Mouse (Mus musculus) hindbrain, embryonic 12.5 days (tissue): Measurements from ENCODE around the gene Ifi27l2a. TPM values are rescaled to one million over a fixed set of nuclear protein-coding genes. Genes with fewer than 3 reads are reported as not detected.
"Not testable (repeated sequence)": the region's sequence is repeated elsewhere in the genome, so short reads cannot be mapped to it uniquely, and the experiment has no call there.

Experiments
- ATAC-seq: fragments of 200-750 bp; cut with Nextera tagmentation; 2 replicates; pipeline ENCODE4 v1.8.0; 2017; ENCODE audit warnings: moderate TSS enrichment; ENCODE audit not compliant: low FRiP score
- H3K27ac ChIP-seq: fragments of 300-500 bp; sonication (generic); 2 replicates; pipeline ENCODE4 v1.5.1; 2016; ENCODE audit warnings: mild to moderate bottlenecking
- H3K27me3 ChIP-seq: fragments of 300-500 bp; sonication (generic); 2 replicates; pipeline ENCODE4 v1.6.1; 2016; ENCODE audit warnings: mild to moderate bottlenecking
- H3K36me3 ChIP-seq: fragments of 300-500 bp; sonication (generic); 2 replicates; pipeline ENCODE4 v1.6.1; 2016; ENCODE audit warnings: mild to moderate bottlenecking
- H3K4me1 ChIP-seq: fragments of 300-500 bp; sonication (generic); 2 replicates; pipeline ENCODE4 v1.6.1; 2016
- H3K4me2 ChIP-seq: fragments of 300-500 bp; sonication (generic); replicated peaks from 2 replicates; pipeline ENCODE4 v1.6.1; 2016; ENCODE audit warnings: mild to moderate bottlenecking
- H3K4me3 ChIP-seq: fragments of 300-500 bp; sonication (generic); 2 replicates; pipeline ENCODE4 v1.5.1; 2016; ENCODE audit warnings: mild to moderate bottlenecking
- H3K9ac ChIP-seq: fragments of 300-500 bp; sonication (generic); 2 replicates; pipeline ENCODE4 v1.6.1; 2016; ENCODE audit warnings: mild to moderate bottlenecking, moderate library complexity
- H3K9me3 ChIP-seq: fragments of 300-500 bp; sonication (generic); replicated peaks from 2 replicates; pipeline ENCODE4 v1.6.1; 2016; ENCODE audit warnings: mild to moderate bottlenecking
- WGBS: fragments of 180-500 bp; shearing (Covaris S2); methylation state at CpG from one replicate; pipeline ENCODE4 v1.1.7; 2016; 5-methylcytosine and 5-hydroxymethylcytosine counted together
- polyA plus RNA-seq: library from polyadenylated mRNA; unstranded; fragments of >200 nt; fragmentation: Nextera tagmentation; extraction: Ambion mirVana; gene quantifications from 2 replicates; pipeline ENCODE4 v1.2.1, GENCODE M21; 2016

The Ifi27l2a gene
- polyA plus RNA-seq, 1 experiment from 2014 or later: 3.2 TPM

DNA sequence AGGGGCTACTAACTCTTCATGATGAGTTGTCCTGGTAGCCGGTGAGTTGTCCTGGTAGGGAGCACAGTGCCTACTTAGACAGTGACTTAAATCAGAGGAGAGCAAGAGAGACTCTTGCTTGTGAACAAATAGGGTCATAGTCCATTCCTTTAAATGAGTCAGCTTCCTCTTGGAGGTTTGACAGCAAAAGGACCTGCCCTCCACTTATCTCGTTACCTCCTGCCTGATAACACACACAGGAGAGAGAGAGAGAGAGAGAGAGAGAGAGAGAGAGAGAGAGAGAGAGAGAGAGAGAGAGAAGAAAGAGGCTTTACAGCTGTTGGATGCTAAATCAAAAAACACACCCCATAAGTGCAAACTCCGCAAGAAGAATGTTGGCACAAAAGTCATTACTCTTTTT lies 13.7 kb upstream of the Ifi27l2a start, which contains the start of gene Ifi27l2b:
TSS of gene Ifi27l2b (minus strand) at position 84 of the 400 bp plus-strand sequence.
- Histone ChIP-seq H3K9ac (no peak within 1 kb of the TSS), H3K27ac (no peak within 1 kb of the TSS), H3K36me3 (no peaks in the 10 kb centered on the region), H3K9me3 (no peaks in the 10 kb centered on the region), H3K27me3 (no peaks in the 10 kb centered on the region), H3K4me3 (no peak within 1 kb of the TSS), H3K4me1 (no peaks in the 10 kb centered on the region), H3K4me2 (no peak within 1 kb of the TSS)
- WGBS: 80% methylated on average over 3 of the region's 3 CpGs
- ATAC-seq: no peak

DNA sequence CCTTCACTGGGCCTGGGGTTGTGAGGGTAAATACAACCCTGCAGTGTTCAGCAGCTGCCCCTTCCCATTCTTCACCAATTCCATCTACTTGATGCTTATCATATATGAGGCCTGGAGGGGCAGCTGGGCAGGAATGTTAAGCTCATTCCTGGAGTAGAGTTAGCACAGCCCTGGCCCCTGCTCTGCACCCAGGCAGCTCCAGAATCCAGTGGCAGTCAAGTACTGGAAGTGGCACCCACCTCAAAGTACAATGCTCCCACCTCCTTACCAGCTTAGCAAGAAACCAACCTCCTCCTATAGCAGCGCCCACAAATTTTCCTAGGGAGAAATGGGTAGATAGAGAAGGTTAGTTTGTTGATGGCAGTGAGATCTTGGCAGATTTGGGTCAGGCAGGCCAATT lies 13.2 kb upstream of the Ifi27l2a start:
- ATAC-seq, H3K9me3 ChIP-seq, H3K4me3 ChIP-seq, H3K4me2 ChIP-seq, H3K27ac ChIP-seq, H3K4me1 ChIP-seq, H3K27me3 ChIP-seq, H3K9ac ChIP-seq, H3K36me3 ChIP-seq: not testable (repeated sequence)
- WGBS: no CpG with 5 or more reads among the region's 1 CpGs

DNA sequence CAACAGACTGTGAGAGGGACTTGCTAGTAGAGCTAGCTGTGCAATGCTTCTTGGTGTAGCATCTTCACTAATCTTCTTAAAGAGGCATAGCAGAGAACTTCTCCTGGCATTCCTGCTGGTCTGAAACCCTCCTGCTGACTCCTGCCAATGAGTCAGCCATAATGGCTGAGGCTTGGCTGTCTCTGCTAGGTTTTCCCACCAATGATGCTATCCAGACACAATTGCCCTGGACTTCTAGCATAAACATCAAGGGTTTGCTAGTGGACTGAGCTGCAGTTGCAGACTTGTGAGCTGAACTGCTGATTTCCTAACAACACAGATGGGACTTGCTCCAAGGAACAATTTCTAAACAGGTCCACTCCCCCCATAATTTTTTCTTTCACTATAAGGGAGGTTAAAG lies 9.9 kb upstream of the Ifi27l2a start:
- Histone ChIP-seq H3K27ac (no peak overlapping the region), H3K4me1 (no peaks in the 10 kb centered on the region), H3K4me2 (no peak overlapping the region), H3K36me3 (no peaks in the 10 kb centered on the region), H3K9ac (no peak overlapping the region), H3K27me3 (no peaks in the 10 kb centered on the region), H3K9me3 (no peaks in the 10 kb centered on the region), H3K4me3 (no peak overlapping the region)
- no peak for ATAC-seq

DNA sequence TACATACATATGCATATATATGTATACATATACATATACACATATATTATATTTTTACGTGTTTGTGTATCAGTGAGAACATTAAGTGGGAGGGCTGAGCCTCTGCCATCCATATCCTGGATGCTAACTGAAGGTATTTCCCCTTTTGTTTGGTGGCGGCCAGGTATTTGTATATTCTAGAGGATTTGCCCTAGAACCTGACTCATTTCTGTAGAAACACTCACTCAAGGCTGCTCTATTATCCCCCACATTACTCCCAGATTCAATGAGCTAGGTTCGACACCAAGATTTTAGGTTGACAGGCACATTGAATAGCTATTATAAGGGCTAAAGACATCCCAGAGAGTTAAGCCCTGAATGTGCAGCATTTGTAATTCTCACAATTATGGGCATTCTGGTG lies 1.6 kb upstream of the Ifi27l2a start:
- Histone ChIP-seq H3K36me3 (no peaks in the 10 kb centered on the region), H3K9ac (no peak overlapping the region)

DNA sequence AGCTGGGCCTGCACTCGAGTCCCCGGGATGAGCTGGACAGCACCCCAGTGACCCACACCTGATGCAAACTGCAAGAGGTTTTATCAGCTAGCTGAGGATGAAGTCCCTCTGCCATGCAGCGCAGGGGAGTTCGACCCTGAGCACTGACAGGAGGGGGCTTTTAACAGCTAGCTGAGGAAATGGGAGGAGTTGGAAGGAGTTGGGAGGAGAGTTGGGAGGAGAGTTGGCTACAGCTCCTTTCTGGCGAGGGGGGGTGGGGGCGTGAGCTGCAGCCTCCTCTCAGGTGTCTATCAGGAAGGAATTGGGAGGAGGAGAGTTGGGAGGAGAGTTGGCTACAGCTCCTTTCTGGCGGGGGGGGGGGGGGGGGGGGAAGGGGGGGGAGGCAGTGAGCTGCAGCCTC lies 781 bp upstream of the Ifi27l2a start:
- H3K4me2 ChIP-seq, H3K27me3 ChIP-seq, H3K27ac ChIP-seq, ATAC-seq, H3K4me1 ChIP-seq, H3K9me3 ChIP-seq, H3K4me3 ChIP-seq, H3K36me3 ChIP-seq, H3K9ac ChIP-seq: not testable (repeated sequence)
- WGBS: 51% methylated on average over 4 of the region's 7 CpGs

More for the DNA sequence above, 1.6 kb upstream of the Ifi27l2a start:
- Histone ChIP-seq H3K27me3 (no peaks in the 10 kb centered on the region), H3K27ac (no peak overlapping the region), H3K4me2 (no peak overlapping the region), H3K9me3 (no peaks in the 10 kb centered on the region), H3K4me3 (no peak overlapping the region), H3K4me1 (no peaks in the 10 kb centered on the region)
- WGBS: 84% methylated on average over 3 of the region's 3 CpGs
- no peak for ATAC-seq

DNA sequence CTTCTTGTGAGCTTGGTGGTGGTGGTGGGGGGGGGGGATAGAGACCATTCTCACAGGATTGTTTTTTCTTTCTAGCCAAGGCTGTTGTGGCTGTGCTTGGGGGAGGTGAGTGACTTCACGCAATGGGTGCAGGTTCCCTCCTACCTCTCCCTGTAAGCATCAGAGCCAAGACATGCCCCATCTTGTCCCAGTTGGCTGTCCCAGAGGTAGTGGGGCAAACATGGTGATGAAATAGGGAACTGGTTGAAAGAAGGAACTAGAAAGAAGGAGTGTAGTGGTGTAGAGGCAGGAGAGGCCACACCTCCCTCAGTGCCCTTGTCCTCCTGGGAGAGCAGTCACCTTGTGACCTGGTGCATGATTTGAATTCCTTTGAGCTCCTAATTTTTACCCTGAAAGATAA lies 5.9 kb downstream of the Ifi27l2a start:
- ATAC-seq: no peak
- no peaks in the 10 kb centered on the region for H3K9me3 ChIP-seq
- H3K4me2 ChIP-seq: no peak overlapping the region
- no peak overlapping the region for H3K27ac ChIP-seq
- 92% methylated on average over 1 of the region's 1 CpGs for WGBS
- no peaks in the 10 kb centered on the region for H3K36me3 ChIP-seq
- H3K4me3 ChIP-seq: no peak overlapping the region
- no peak overlapping the region for H3K9ac ChIP-seq
- H3K4me1 ChIP-seq: no peaks in the 10 kb centered on the region
- H3K27me3 ChIP-seq: no peaks in the 10 kb centered on the region

DNA sequence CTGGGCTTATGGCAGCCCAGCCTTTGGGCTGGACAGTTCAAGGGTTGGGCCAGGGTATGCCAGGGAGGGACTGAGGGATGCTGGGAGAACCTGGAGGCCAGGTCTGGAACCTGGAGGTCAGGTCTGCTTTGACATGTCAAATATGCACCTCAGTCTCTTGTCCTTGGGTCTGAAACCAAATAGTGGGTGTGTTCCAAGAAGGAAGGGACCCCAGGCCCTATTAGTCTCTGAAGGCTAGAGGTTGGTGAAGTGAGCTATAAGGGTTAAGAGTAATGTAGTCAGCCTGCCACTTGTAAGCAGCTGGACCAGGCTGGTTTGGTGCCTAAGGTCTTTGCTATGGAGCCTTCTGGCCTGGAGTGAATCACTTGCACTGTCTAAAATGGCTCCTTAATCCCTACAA lies 8.6 kb downstream of the Ifi27l2a start:
- Histone ChIP-seq H3K27me3 (no peaks in the 10 kb centered on the region), H3K36me3 (no peaks in the 10 kb centered on the region), H3K9me3 (no peaks in the 10 kb centered on the region), H3K4me1 (no peaks in the 10 kb centered on the region), H3K4me3 (no peak overlapping the region), H3K9ac (no peak overlapping the region), H3K27ac (no peak overlapping the region), H3K4me2 (no peak overlapping the region)
- ATAC-seq: no peak

DNA sequence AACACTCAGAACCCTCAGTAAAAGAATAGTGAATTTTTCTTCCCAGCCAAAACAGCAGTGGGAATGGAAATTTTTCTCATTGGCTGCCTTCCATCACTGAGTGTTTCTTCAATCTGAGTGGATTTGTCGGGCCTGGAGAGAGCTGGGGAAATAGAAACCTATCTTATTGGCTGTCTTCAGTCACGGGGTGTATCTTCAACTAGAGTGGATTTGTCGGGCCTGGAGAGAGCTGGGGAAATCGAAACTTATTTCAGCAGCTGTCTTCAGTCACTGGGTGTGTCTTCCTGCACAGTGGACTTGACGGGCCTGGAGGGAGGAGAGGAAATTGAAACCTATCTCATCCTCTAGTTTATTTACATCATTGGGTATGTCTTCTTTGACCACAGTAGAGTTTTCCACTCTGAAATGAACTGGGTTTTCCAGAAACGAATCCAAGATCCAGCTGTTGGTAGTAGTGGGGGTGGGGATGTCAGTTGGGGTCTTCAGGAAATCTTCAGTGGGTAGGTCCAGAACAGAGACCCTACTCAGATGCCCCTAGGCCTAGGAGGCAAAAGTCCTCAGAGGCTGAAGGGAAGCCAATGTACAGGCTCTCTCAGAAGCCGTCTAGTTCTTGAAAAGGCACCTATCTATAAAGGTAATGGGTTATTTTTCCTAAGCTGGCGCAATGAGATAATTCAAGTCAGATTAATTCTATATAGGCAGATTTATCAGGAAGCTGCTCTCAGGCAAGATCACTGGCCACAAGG lies 9.3 kb downstream of the Ifi27l2a start, which contains the start of gene Ifi27:
TSS of gene Ifi27 (plus strand) at position 226 of the 746 bp plus-strand sequence.
- Histone ChIP-seq H3K4me2 (no peak within 1 kb of the TSS), H3K9me3 (no peaks in the 10 kb centered on the region), H3K4me3 (no peak within 1 kb of the TSS), H3K27me3 (no peaks in the 10 kb centered on the region), H3K4me1 (no peaks in the 10 kb centered on the region), H3K27ac (no peak within 1 kb of the TSS), H3K36me3 (no peaks in the 10 kb centered on the region), H3K9ac (no peak within 1 kb of the TSS)
- no peak for ATAC-seq
- WGBS: 74% methylated on average over 8 of the region's 8 CpGs

DNA sequence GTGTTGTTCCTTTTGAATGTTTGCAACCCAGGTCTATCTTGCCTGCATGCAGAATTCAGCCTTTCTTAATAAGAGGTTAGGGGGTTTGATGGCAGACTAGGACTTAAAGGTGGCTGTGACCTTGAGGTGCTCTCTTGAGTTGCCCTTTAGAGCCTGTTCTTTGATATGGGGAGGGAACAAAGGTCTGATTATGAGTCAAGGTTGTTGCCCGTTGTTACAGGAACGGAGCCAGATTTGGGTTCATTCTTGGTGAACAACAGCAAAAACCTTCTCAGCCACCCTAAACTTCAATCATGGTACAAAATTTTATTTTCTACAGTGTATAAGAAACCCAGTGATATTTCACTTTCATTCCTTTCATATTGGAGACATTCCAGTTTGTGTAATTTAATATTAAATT lies 10.1 kb downstream of the Ifi27l2a start:
- 89% methylated on average over 2 of the region's 2 CpGs for WGBS
- no peaks in the 10 kb centered on the region for H3K27me3 ChIP-seq
- H3K4me2 ChIP-seq: no peak overlapping the region
- H3K27ac ChIP-seq: no peak overlapping the region
- no peaks in the 10 kb centered on the region for H3K36me3 ChIP-seq
- no peak for ATAC-seq
- H3K9ac ChIP-seq: no peak overlapping the region
- no peaks in the 10 kb centered on the region for H3K4me1 ChIP-seq
- no peak overlapping the region for H3K4me3 ChIP-seq
- no peaks in the 10 kb centered on the region for H3K9me3 ChIP-seq

DNA sequence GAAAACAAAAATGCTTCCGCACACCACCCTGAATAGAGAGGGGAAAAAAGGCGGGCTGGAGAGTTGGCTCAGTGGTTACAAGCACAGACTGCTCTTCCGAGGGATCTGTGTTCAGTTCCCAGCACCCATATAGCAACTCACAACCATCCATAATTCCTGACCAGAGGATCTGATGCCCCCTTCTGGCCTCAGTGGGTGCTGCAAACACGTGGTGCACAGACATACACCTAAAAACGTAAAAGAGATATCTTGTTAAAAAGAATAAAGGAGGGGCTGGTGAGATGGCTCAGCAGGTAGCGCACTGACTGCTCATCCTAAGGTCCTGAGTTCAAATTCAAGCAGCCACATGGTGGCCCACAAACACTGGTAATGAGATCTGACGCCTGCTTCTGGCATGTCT lies 16.8 kb downstream of the Ifi27l2a start:
- Histone ChIP-seq H3K9ac (no peak overlapping the region), H3K4me3 (no peak overlapping the region), H3K27ac (no peak overlapping the region), H3K9me3 (no peaks in the 10 kb centered on the region), H3K36me3 (peaks cover 13% of the 10 kb centered on the region), H3K4me2 (no peak overlapping the region), H3K27me3 (no peaks in the 10 kb centered on the region), H3K4me1 (peaks cover 22% of the 10 kb centered on the region)
- no peak for ATAC-seq
- 92% methylated on average over 7 of the region's 7 CpGs for WGBS

DNA sequence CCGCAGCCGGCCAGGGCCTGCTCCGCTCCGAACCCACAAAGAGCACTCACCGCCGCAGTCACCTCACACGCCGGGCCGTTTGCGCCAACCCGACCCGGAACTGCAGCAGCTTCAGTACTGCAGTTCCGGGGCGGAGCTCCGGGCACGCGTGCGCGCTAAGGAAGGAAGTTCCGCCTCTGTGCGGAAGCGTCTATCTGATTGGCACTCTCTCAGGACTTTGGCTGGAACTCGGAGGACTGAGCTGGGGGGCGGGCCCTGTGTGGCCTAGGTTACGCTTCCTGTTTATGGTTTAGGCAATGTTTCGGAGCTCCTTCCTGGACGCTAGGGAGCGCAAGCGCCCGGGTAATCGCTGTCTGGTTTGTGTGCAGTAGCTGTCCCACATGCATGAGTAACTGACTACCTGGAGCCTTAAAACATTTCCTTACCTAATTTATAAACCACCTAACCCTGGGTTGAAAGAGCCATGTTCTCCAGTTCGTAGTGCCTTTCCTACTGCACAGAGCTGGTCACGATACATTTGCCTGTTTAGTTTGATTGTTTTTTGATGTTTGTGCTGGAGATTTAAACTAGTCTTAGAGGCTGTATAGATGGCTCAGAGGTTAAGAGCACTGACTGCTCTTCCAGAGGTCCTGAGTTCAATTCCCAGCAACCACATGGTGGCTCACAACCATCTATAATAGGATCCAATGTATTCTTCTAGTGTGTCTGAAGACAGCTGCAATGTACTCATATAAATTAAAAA lies 17.6 kb downstream of the Ifi27l2a start, which contains the start of gene Ddx24:
TSS of gene Ddx24 (minus strand) at position 102 of the 742 bp plus-strand sequence.
- peaks cover 28% of the 10 kb centered on the region for H3K4me1 ChIP-seq
- WGBS: 2% methylated on average over 33 of the region's 33 CpGs
- H3K4me3 ChIP-seq: peak within 1 kb of the TSS; percentile 95
- H3K9me3 ChIP-seq: no peaks in the 10 kb centered on the region
- H3K36me3 ChIP-seq: peaks cover 13% of the 10 kb centered on the region
- H3K27ac ChIP-seq: no peak within 1 kb of the TSS
- peak within 1 kb of the TSS; percentile 78 for H3K4me2 ChIP-seq
- no peaks in the 10 kb centered on the region for H3K27me3 ChIP-seq
- ATAC-seq: peak; percentile 100
- H3K9ac ChIP-seq: peak within 1 kb of the TSS; percentile 88

DNA sequence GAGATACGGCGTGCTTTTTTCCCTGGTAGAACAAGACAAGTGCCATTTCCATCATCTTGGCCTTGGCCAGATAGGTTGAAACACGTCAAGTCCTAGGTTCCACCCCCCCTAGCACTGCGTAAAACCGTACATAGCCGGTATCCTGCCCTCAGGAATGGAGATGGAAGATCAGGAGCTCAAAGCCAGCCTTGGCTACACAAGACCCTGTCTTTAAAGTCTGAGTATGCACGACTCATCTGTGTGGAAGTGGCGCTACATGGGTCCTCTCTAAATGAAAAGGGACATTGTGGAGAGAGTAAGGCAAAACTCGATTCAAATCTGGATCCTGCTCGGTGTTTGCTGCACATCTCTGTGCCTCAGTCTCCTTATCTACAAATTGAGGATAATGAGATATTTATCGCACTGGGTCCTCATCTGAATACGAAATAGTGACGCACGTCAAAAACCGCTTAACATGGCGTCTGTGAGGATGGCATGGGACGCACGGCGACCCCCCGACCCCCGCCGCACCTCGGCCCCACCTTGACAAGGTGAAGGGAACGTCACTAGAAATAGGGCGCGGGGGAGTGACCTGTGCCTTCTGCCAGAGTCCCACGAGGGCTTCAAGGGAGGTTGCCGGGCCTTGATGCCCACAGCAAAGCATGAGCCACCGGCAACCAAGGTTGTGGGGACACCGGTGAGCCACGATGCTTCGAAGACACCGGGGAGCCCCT lies 18.3 kb downstream of the Ifi27l2a start:
- Histone ChIP-seq H3K9me3 (no peaks in the 10 kb centered on the region), H3K9ac (peak overlapping the region; percentile 88), H3K36me3 (peaks cover 13% of the 10 kb centered on the region), H3K4me3 (peak overlapping the region; percentile 95), H3K27me3 (no peaks in the 10 kb centered on the region), H3K4me1 (peaks cover 28% of the 10 kb centered on the region), H3K27ac (no peak overlapping the region), H3K4me2 (peak overlapping the region; percentile 78)
- WGBS: 10% methylated on average over 33 of the region's 33 CpGs
- peak; percentile 66; the same call in 1 of the 2 replicates for ATAC-seq
